Mouse (Mus musculus) hematopoietic stem cell, adult 5-6 weeks (primary cell): Measurements from ENCODE around the gene Slc7a6. TPM values are rescaled to one million over a fixed set of nuclear protein-coding genes. Genes with fewer than 3 reads are reported as not detected.
"Not testable (repeated sequence)": the region's sequence is repeated elsewhere in the genome, so short reads cannot be mapped to it uniquely, and the experiment has no call there.

Experiments
- ATAC-seq, 2 experiments: fragments of 125-278 bp in 1 of 2; replicated peaks in 1 of 2; 2 replicates each; pipeline ENCODE4 v1.8.0; 2016 to 2017; ENCODE audit warnings: inconsistent platforms in 2 of 2, mild to moderate bottlenecking in 2 of 2, moderate number of reproducible peaks in 2 of 2, low read depth in 1 of 2, moderate TSS enrichment in 1 of 2; ENCODE audit not compliant: low FRiP score in 2 of 2, poor library complexity in 2 of 2, severe bottlenecking in 2 of 2, insufficient read depth in 1 of 2, low TSS enrichment in 1 of 2
- total RNA-seq: library from RNA; stranded (forward); fragments of 172-1452, 232-1000 nt; gene quantifications from 2 replicates; pipeline ENCODE4 v1.2.3, GENCODE M21; 2017

Gene Slc7a6
- total RNA-seq, 1 experiment from 2014 or later = 23.8 TPM

DNA sequence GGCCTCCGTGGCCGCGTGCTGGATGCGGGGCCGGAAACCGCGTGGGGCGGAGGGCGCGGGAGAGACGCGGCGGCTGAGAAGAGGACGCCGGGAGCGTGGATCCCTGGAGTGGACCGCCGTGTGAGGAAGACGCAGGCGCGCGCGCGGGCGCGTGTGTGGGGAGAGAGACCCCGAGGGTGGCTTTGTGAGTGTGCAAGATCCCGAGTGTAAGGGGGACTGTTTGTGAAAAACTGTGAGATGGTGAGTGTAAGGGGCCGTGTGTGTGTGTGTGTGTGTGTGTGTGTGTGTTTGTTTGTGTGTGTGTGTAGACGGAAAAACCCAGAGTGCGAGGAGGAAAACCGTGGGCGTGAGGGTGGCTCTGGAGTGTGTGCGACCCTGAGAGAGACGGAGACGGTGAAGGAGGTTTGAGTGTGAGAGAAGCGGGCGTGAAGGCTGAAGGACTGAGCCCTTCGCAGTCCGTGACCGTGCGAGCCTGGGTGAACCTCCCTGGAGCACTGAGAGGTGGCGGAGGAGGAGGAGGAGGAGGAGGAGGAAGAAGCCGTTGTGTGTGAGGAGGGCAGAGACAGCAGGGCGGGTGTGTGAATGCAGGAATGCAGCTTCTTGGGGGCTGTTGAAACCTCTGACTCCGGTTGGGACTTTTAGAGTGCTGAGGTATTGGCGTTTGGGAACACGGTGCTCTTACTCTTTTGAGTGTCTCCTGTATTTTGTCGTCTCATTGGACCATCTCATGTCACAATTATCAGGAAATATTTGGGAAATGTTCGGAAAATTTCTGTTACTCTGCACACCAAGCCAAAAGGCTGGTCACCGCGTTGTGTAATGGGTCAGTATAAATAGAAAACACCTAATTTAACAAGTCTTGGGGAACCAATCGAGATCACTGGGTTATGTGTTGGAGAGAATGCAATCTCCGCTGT is 618 bp downstream of the Slc7a6 start:
- ATAC-seq = peak; percentile 13 to 23; a peak in 2 of 4 replicates

GRCm38 (mm10) chr8:106169934-106170480 is 1.4 kb downstream of the Slc7a6 start:
- no peak for ATAC-seq

DNA sequence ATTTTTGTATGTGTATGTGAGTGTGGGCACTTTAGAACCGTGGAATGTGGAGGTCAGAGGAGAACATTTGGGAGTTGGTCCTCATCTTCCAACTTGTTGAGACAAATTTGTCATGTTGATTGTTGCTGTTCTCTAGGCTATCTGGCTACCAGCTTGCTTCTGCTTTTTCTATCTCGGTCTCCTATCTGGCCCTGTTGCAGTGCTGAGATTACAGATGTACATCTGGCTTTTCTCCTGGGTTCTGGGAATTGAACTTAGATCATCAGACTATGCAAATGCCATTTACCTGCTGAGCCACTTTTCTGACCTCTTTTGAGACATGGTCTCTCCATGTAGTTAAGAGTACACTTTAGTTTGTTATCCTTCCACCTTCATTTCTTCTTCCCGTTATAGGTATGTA is 4.9 kb downstream of the Slc7a6 start:
- no peak for ATAC-seq

- ATAC-seq = no peak
Measured at GRCm38 (mm10) chr8:106176891-106177290, 8.2 kb downstream of the Slc7a6 start.

- no peak for ATAC-seq
Measured at GRCm38 (mm10) chr8:106177594-106177993, 8.9 kb downstream of the Slc7a6 start.

DNA sequence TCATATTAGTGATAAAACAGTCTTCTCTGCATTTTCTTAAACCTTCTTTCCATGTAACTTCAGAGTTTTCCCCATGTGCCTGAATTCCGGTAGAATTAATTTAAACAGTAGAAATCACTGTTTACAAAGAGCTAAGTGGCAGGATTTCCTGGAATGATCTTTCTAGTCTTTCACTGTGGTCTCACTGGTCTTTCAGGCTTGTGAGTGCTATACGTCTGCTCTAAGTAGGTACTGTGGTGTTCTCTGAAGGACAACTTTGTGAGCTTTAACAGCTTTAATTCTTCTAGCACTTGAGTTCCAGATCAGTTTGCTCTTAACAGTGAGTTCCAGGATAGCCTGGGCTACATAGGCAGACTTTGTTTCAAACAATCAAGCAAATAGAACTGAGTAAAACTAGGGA is 9.8 kb downstream of the Slc7a6 start:
- no peak for ATAC-seq

DNA sequence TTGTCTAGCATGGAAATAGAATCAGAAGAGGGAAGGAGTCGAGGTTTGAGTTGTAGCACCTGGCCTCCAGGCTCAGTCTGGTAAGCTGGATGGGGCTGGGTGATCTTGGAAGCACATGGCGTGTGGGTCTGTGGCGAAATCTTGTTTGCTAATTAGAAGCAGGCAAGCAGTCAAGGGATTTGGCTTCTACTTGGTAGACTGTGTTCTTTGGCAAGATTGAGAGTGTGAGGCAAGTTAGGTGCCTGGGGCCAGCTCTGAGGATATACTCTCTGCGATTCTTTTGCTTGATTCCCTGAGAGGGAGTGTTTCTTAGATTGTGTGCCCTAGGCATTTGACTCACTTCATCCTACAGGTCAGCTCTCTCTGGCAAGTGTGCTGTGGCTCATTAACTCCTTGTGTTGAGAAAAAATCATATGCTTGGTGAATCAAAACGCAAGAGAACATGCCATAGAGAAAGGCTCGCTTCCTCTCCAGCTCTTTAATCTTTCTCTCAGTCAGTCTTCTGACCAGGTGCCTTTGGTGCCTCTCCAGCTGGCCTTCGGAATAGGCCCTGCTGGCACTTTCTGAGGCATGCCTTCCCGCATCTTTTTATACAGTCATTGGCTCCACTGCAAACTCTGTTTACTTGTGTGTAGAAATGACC is 17.1 kb downstream of the Slc7a6 start:
- no peak for ATAC-seq

DNA sequence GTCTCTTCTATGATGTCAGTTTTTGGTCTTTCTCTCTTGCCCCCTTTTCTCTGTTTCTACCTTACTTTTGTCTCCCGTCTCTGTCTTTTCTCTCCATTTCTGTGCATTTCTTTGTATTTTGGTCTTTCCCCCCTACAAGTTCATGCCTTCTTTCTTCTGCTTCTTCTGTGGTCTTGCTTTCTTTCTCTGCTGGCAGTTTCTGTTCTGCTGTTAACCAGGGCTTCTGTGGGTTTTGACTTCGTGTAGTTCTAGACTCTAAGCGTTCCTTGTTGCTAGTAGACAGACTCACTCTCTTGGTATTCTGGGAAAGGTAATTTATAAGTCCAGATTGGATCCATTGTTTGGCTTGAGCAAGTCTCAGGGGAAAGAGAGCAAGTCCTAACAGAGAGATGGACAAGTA is 17.7 kb downstream of the Slc7a6 start:
- no peak for ATAC-seq

DNA sequence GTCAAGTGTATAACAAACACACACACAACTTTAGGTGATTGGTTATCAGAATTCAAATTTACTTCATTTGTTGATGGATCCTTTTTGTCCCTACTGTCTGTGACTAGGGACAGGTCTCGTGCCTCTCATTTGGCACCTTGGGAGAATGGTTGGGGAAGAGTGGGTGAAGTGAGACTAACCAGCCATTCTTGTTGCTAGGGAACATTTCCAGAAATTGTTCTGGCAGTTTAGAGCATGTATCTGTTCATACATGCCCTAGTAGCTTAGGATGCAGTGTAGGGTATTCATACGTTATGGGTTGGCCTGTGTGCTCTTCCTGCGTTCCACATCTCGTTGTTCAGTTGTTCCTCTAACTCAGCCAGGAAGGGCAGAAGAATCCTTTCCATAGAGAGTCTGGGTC is 20.5 kb downstream of the Slc7a6 start:
- no peak for ATAC-seq

DNA sequence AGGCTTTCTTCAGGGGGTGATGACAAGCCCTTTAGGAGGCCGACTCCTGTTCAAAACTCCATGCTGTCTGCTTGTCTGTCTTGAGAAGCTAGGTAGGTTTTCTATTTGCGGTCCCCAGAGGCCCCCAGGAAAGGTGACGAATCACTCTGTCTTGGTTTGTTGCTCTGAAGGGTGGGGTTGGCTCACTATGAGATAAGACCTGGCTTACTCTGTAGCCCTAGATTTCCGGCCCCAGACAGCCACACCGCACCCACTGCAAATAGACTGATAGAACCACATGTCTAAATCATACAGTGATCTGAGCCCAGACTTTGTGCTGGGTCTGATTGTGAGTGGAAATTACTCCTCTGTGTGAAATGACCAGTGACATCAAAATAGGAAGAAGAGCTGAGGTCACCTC is 23.0 kb downstream of the Slc7a6 start:
- ATAC-seq = no peak; a peak in 1 of 4 replicates

DNA sequence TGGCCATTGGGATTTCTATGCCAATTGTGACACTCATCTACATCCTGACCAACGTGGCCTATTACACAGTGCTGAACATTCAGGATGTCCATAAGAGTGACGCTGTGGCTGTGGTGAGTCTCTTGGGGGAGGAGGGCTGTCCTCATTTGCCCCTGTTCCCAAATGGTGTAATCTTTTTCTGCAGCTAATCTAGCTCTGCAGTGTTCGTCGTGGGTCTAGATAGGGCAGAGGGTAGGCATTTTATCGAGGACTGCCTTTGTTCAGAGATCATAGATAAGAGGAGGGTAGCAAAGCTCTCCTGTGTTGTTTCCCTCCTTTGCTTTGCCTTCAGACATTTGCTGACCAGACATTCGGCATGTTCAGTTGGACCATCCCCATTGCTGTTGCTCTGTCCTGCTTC is 24.5 kb downstream of the Slc7a6 start:
- ATAC-seq = no peak

DNA sequence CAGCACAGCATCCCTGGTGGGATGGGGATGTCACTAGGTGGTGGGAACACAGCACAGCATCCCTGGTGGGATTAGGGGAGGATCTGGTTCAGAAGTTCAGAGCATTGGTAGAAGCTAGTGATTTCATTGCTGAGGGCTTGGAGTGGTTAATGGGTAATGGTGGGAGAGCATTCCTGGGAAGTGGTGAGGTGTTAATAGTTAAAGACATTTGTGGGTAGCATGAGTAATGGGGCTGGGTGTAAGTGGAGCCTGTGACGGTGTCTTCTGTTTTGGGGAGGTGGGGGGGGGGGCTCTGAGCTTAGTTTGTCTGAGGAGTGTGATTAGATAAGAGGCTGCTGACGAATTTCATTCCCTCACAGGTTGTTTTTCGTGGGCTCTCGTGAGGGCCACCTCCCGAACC is 25.4 kb downstream of the Slc7a6 start:
- ATAC-seq = no peak

DNA sequence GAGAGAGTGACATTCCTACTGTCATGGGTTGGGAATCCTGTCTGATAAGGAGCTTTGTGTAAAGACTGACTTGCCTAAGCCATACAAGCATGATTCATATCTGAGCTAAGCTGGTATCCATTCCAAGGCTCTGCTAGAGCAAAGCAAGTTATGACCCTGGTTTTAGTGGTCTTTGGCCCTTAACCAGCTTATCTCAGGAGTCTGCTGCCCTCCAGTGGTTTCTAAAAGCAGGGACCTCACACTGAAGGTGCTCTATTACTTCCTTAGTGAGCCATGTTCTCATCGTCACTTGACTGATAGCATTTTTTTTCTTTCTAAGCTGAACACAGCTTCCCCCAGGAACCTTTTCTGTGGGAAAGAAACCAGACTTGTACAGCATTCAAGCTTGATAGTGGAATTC is 30.1 kb downstream of the Slc7a6 start:
- ATAC-seq = peak; percentile 68 to 76

DNA sequence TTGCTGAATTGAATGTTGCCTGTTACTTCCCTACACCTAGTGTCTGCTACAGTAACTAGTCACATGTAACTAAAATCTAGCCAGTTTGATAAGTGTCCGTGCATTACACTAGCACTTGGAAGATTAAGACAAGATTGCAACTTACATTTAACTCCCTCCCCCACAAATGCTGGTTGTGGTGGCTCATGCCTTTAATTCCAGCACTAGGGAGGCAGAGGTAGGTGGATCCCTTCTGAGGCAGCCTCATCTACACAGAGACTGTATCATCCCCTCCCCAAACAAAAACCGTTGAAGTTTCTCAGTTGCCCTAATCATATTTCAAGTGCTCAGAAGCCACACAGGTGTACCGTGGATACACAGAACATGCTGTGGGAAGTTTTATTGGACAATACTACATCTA is 30.9 kb downstream of the Slc7a6 start:
- ATAC-seq = not testable (repeated sequence)

DNA sequence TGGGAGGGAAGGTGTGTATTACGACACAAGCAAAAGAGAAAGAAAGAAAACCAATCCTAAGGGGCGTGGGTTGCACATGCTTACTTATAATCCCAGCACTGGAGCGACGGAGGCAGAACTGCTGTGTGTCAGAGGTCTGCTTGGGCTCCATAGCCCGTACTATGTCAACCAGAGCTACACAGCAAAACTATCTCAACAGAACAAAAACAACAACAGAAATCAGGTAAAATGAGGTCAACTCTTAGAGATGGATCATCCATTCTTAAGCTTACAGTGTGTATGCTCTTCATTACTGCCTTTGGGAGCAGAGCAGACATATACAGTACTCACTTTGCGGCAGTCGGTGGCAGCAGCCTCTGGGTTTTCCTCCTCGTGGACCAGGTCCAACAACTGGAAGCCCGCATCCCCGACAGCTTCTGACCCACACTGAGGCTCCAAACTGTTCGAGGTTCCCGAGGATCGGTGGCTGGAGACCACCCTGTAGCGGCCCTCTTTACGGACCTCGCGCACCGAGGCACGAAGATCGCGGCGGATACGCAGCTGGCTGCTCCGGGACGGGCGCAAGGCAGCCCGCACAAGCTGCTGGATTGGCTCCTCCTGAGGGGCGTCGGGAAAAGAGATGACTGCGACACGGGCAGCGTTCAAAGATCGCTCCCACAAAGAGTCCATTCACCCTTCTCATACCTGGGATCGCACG is 41.5 kb downstream of the Slc7a6 start:
- ATAC-seq = peak; percentile 15 to 17; a peak in 3 of 4 replicates

- peak; percentile 96 to 98 for ATAC-seq
Measured at GRCm38 (mm10) chr8:106210821-106211345, 42.2 kb downstream of the Slc7a6 start, which contains the start of the genes Slc7a6os and Prmt7. Gene Slc7a6os, minus strand, starts transcription at chr8:106210935. Gene Prmt7, plus strand, starts transcription at chr8:106210936.

DNA sequence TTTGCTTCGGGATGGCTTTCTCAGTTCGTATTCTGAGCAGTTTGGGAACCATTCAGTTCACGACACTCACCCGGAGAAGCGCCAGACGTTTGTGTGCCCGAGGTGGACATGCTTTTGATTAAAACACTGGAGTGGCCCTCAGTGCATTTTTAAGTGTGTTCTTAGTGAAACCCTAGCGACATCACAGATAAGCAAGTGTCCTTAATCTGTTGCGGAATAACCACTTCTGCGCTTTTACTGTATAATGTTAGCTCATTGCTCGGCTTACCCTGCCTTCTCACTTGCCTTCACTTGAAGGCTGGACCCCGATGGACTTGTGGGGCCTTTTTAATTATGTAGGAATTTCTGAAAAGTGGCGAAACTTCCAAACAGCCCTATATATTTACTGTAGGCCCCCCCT is 42.8 kb downstream of the Slc7a6 start:
- 0 out of 4 replicates have a peak, but pooled peaks have one; percentile 1 to 3 for ATAC-seq
